In genomic region chr4:63056641-63057415, GRCm38 (mm10) we compare ENCODE assay signal across 11 mouse cellular contexts.
DNase-seq lines count a peak whose midpoint lies in the region; ATAC-seq lines count a peak whose summit lies in the region.
"Had no signal": no experiment of that assay in that cellular context is flagged by ENCODE, and none has a peak within 500 bp of the region (broad histone marks: within the 10 kb centered on the region; RNA-seq: fewer than 3 reads in every experiment).

No protein-coding gene starts in this region.

- H3K27me3 ChIP-seq in liver, embryonic 11.5 days (replicated peaks; ENCODE audit: control insufficient read depth, insufficient read depth, low read length): no peaks in the 10 kb centered on the region
- no peaks in the 10 kb centered on the region for H3K27me3 ChIP-seq in liver, embryonic 12.5 days (replicated peaks)
- no peaks in the 10 kb centered on the region for H3K27me3 ChIP-seq in forebrain, embryonic 11.5 days (ENCODE audit: control insufficient read depth, insufficient read depth, low read length)
- H3K27me3 ChIP-seq in limb, embryonic 10.5 days (ENCODE audit: low read depth, poor library complexity, severe bottlenecking): no peaks in the 10 kb centered on the region
- H3K27me3 ChIP-seq: heart, embryonic 15.5 days had no signal

- no peak overlapping the region for H3K27ac ChIP-seq in liver, embryonic 11.5 days (ENCODE audit: low read depth, low read length)
- H3K27ac ChIP-seq in liver, embryonic 12.5 days: no peak overlapping the region
- peak overlapping the region; percentile 31 for H3K27ac ChIP-seq in forebrain, embryonic 11.5 days (ENCODE audit: low read depth, low read length)
- H3K27ac ChIP-seq in limb, embryonic 10.5 days: peak overlapping the region; percentile 85
- H3K27ac ChIP-seq: heart, embryonic 15.5 days had no signal

- DNase-seq in liver, embryonic 11.5 days (ENCODE audit: low spot score): no peak
- DNase-seq in forebrain, embryonic 11.5 days (ENCODE audit: low spot score): no peak
- peak; percentile 47 for DNase-seq in limb, embryonic 10.5 days (ENCODE audit: low spot score)
- peak; percentile 31 for DNase-seq in retina, postnatal 1 day
- no peak for DNase-seq in layer of hippocampus, postnatal 10 days (ENCODE audit: low spot score in 2 of 2)
- no peak for DNase-seq in layer of hippocampus, adult 18-20 months (ENCODE audit: low spot score in 2 of 2)
- DNase-seq: thymus, adult 18-20 months had no signal

- no peak overlapping the region for H3K4me2 ChIP-seq in liver, embryonic 11.5 days
- no peak overlapping the region for H3K4me2 ChIP-seq in liver, embryonic 12.5 days
- H3K4me2 ChIP-seq in forebrain, embryonic 11.5 days (ENCODE audit: low read depth, low read length, severe bottlenecking): no peak overlapping the region
- H3K4me2 ChIP-seq: heart, embryonic 15.5 days had no signal

- H3K4me1 ChIP-seq in liver, embryonic 11.5 days (replicated peaks; ENCODE audit: control insufficient read depth, insufficient read depth, low read length): peaks cover 4% of the 10 kb centered on the region; the same call in 1 of the 2 replicates
- peaks cover 10% of the 10 kb centered on the region; the same call in 1 of the 2 replicates for H3K4me1 ChIP-seq in liver, embryonic 12.5 days
- H3K4me1 ChIP-seq in forebrain, embryonic 11.5 days (replicated peaks; ENCODE audit: control insufficient read depth, insufficient read depth, low read length): peaks cover 6% of the 10 kb centered on the region; the same call in 1 of the 2 replicates
- peaks cover 55% of the 10 kb centered on the region for H3K4me1 ChIP-seq in limb, embryonic 10.5 days
- H3K4me1 ChIP-seq: megakaryocyte, embryonic 14.5 days had no signal

- H3K36me3 ChIP-seq in liver, embryonic 11.5 days (ENCODE audit: control insufficient read depth, insufficient read depth, low read length): no peaks in the 10 kb centered on the region
- H3K36me3 ChIP-seq in liver, embryonic 12.5 days: no peaks in the 10 kb centered on the region
- H3K36me3 ChIP-seq in forebrain, embryonic 11.5 days (ENCODE audit: control insufficient read depth, insufficient read depth, low read length): no peaks in the 10 kb centered on the region
- H3K36me3 ChIP-seq in limb, embryonic 10.5 days: peaks cover 6% of the 10 kb centered on the region; the same call in 1 of the 2 replicates
- H3K36me3 ChIP-seq: heart, embryonic 15.5 days had no signal

- no peaks in the 10 kb centered on the region for H3K9me3 ChIP-seq in liver, embryonic 11.5 days (ENCODE audit: control insufficient read depth, low read length)
- no peaks in the 10 kb centered on the region for H3K9me3 ChIP-seq in liver, embryonic 12.5 days (replicated peaks)
- no peaks in the 10 kb centered on the region for H3K9me3 ChIP-seq in forebrain, embryonic 11.5 days (ENCODE audit: control insufficient read depth, low read length)
- H3K9me3 ChIP-seq in limb, embryonic 10.5 days (replicated peaks): no peaks in the 10 kb centered on the region
- H3K9me3 ChIP-seq: heart, embryonic 15.5 days had no signal

- H3K9ac ChIP-seq in liver, embryonic 11.5 days (ENCODE audit: low read depth, low read length): no peak overlapping the region
- no peak overlapping the region for H3K9ac ChIP-seq in liver, embryonic 12.5 days
- H3K9ac ChIP-seq in forebrain, embryonic 11.5 days (ENCODE audit: low read length): no peak overlapping the region
- H3K9ac ChIP-seq: heart, embryonic 15.5 days had no signal

- no peak overlapping the region for H3K4me3 ChIP-seq in liver, embryonic 11.5 days (ENCODE audit: low read depth, low read length)
- no peak overlapping the region for H3K4me3 ChIP-seq in liver, embryonic 12.5 days
- H3K4me3 ChIP-seq in forebrain, embryonic 11.5 days (ENCODE audit: low read depth, low read length): no peak overlapping the region
- no peak overlapping the region for H3K4me3 ChIP-seq in limb, embryonic 10.5 days
- H3K4me3 ChIP-seq: heart, embryonic 15.5 days; megakaryocyte, embryonic 14.5 days had no signal

- 35% methylated on average over 7 of the region's 7 CpGs for WGBS in liver, embryonic 11.5 days
- WGBS in liver, embryonic 12.5 days (ENCODE audit: insufficient replicate concordance): 29% methylated on average over 7 of the region's 7 CpGs
- 45% methylated on average over 7 of the region's 7 CpGs for WGBS in forebrain, embryonic 11.5 days
- 57% methylated on average over 7 of the region's 7 CpGs for WGBS in limb, embryonic 10.5 days

- ATAC-seq in liver, embryonic 11.5 days (replicated peaks; ENCODE audit: low FRiP score): peak; percentile 39; the same call in 1 of the 2 replicates
- no peak for ATAC-seq in liver, embryonic 12.5 days
- ATAC-seq in forebrain, embryonic 11.5 days (replicated peaks; ENCODE audit: low FRiP score): peak; percentile 55; the same call in 1 of the 2 replicates
- no peak for ATAC-seq in granulocyte monocyte progenitor cell, adult 5-6 weeks (replicated peaks; ENCODE audit: poor library complexity, severe bottlenecking)

Comparison
In these comparisons a context has a peak if more than half of its experiments do, and no peak if none do; other contexts are left out.
1. ATAC-seq: peak in liver, embryonic 11.5 days (single experiment) and forebrain, embryonic 11.5 days (single experiment); none in liver, embryonic 12.5 days (single experiment) and granulocyte monocyte progenitor cell, adult 5-6 weeks (single experiment).
2. DNase-seq: peak in limb, embryonic 10.5 days (single experiment) and retina, postnatal 1 day (single experiment); none in liver, embryonic 11.5 days (single experiment), forebrain, embryonic 11.5 days (single experiment), layer of hippocampus, postnatal 10 days (0 of 2) and layer of hippocampus, adult 18-20 months (0 of 2).
3. H3K27ac ChIP-seq: peak in forebrain, embryonic 11.5 days (single experiment) and limb, embryonic 10.5 days (single experiment); none in liver, embryonic 11.5 days (single experiment) and liver, embryonic 12.5 days (single experiment).